Mouse (Mus musculus): ENCODE measurements at regions not wholly inside any gene's neighbourhood (a gene's known extent, or its start where the extent isn't known, plus 50 kb on each side); places are given as distances from the start of the nearest gene placed in this dataset.

GRCm38 (mm10) chr8:24284966-24285365 lies 440.7 kb downstream of the Adam3 start:
- no peak for DNase-seq

- DNase-seq, result no peak
These were observed 441.7 kb downstream of the Adam3 start for GRCm38 (mm10) chr8:24283901-24284405.

- DNase-seq, result no peak
These were observed 445.4 kb downstream of the Adam3 start for GRCm38 (mm10) chr8:24280296-24280695.

- no peak for DNase-seq
These were observed 447.3 kb downstream of the Adam3 start for GRCm38 (mm10) chr8:24278391-24278790.

- DNase-seq, result no peak
These were observed 464.3 kb downstream of the Adam3 start for GRCm38 (mm10) chr8:24261359-24261758.

GRCm38 (mm10) chr8:24258622-24259021 lies 467.0 kb downstream of the Adam3 start:
- DNase-seq, result no peak

GRCm38 (mm10) chr8:24242211-24242610 lies 483.4 kb downstream of the Adam3 start:
- no peak for DNase-seq

GRCm38 (mm10) chr8:24240211-24240983 lies 485.3 kb downstream of the Adam3 start:
- DNase-seq, result no peak

GRCm38 (mm10) chr8:24234981-24235380 lies 490.7 kb downstream of the Adam3 start:
- DNase-seq, result no peak

- no peak for DNase-seq
These were observed 497.5 kb downstream of the Adam3 start for GRCm38 (mm10) chr8:24228148-24228547.

GRCm38 (mm10) chr8:24227331-24228072 lies 498.1 kb downstream of the Adam3 start:
- no peak for DNase-seq

GRCm38 (mm10) chr8:24220222-24220621 lies 505.4 kb downstream of the Adam3 start:
- DNase-seq, result no peak

GRCm38 (mm10) chr8:24216655-24217054 lies 509.0 kb downstream of the Adam3 start:
- DNase-seq, result no peak

GRCm38 (mm10) chr8:24215510-24216138 lies 510.0 kb downstream of the Adam3 start:
- DNase-seq, result no peak

GRCm38 (mm10) chr8:24214315-24214714 lies 511.3 kb downstream of the Adam3 start:
- no peak for DNase-seq

- DNase-seq, result no peak
These were observed 513.1 kb downstream of the Adam3 start for GRCm38 (mm10) chr8:24212216-24213200.

GRCm38 (mm10) chr8:24211091-24211490 lies 514.6 kb downstream of the Adam3 start:
- DNase-seq, result no peak
